Mouse (Mus musculus): ENCODE measurements around the gene Fancl. TPM values are rescaled to one million over a fixed set of nuclear protein-coding genes. Genes with fewer than 3 reads are reported as not detected.

The Fancl gene
- total and polyA plus RNA-seq, 3 experiments, result 35.3 to 71.9 (median 44.5) TPM

GRCm38 (mm10) chr11:26495951-26496350 lies 110.0 kb downstream of the Fancl start:
- H3K4me2 ChIP-seq (ENCODE audit: insufficient read depth, low read depth, poor library complexity, severe bottlenecking), result no peak overlapping the region
- no peak overlapping the region for H3K4me3 ChIP-seq (replicated peaks in 1 of 3; ENCODE audit: low read depth in 2 of 3, low read length in 2 of 3, poor library complexity in 1 of 3)
- peaks cover 6 to 60% of the 10 kb centered on the region in 2 experiments for H3K36me3 ChIP-seq (replicated peaks in 1 of 2; ENCODE audit: control insufficient read depth in 1 of 2, insufficient read depth in 1 of 2, low read length in 1 of 2)
- in situ Hi-C loops (cut with MboI; ENCODE audit: low pct_ligation_motif_present, low pct_unique_long_range_greater_than_20kb, low sequenced_read_pairs), result no loop called here
- H3K4me1 ChIP-seq (ENCODE audit: control insufficient read depth in 1 of 2, insufficient read depth in 2 of 2), result no peaks in the 10 kb centered on the region
- no peak for TF ChIP-seq POLR2A (IDR thresholded peaks at IDR 0.05; ENCODE audit: low read depth, low read length)
- no peak for TF ChIP-seq MYC (IDR thresholded peaks at IDR 0.05; ENCODE audit: low read depth, low read length)
- TF ChIP-seq MEF2A (IDR thresholded peaks at IDR 0.05; ENCODE audit: borderline replicate concordance, low read depth, low read length), result no peak
- no peak for TF ChIP-seq GABPA (IDR thresholded peaks at IDR 0.05; ENCODE audit: insufficient replicate concordance, low read depth, low read length)
- TF ChIP-seq ELF1 (IDR thresholded peaks at IDR 0.05; ENCODE audit: low read depth, low read length), result no peak
- TF ChIP-seq ZKSCAN1 (IDR thresholded peaks at IDR 0.05; ENCODE audit: borderline replicate concordance, low read depth, low read length), result no peak
- H3K27ac ChIP-seq (ENCODE audit: insufficient read depth, low read depth), result no peak overlapping the region
- DNase-seq (ENCODE audit: extremely low read depth), result no peak
- no peaks in the 10 kb centered on the region for H3K27me3 ChIP-seq (replicated peaks)
- no peak overlapping the region for H3K9ac ChIP-seq (ENCODE audit: insufficient read depth, low read depth)
- no peaks in the 10 kb centered on the region for H3K9me3 ChIP-seq (replicated peaks; ENCODE audit: low read length)
- dilution Hi-C loops (cut with MboI; ENCODE audit: extremely low pct_ligation_motif_present, extremely low pct_unique_long_range_greater_than_20kb, low sequenced_read_pairs), result no loop called here
- no peaks in the 10 kb centered on the region for H3K79me2 ChIP-seq (replicated peaks; ENCODE audit: control insufficient read depth, extremely low read depth, insufficient read depth, poor library complexity, severe bottlenecking)

- Histone ChIP-seq H3K36me3 (replicated peaks in 1 of 2; ENCODE audit: control insufficient read depth in 1 of 2, insufficient read depth in 1 of 2, low read length in 1 of 2) (peaks cover 6 to 49% of the 10 kb centered on the region in 2 experiments), H3K9me3 (replicated peaks; ENCODE audit: low read length) (peaks cover 3% of the 10 kb centered on the region), H3K4me3 (replicated peaks in 1 of 3; ENCODE audit: low read depth in 2 of 3, low read length in 2 of 3, poor library complexity in 1 of 3) (no peak overlapping the region), H3K9ac (ENCODE audit: insufficient read depth, low read depth) (no peak overlapping the region), H3K4me2 (ENCODE audit: insufficient read depth, low read depth, poor library complexity, severe bottlenecking) (no peak overlapping the region), H3K27me3 (replicated peaks) (no peaks in the 10 kb centered on the region), H3K27ac (ENCODE audit: insufficient read depth, low read depth) (no peak overlapping the region), H3K4me1 (ENCODE audit: control insufficient read depth in 1 of 2, insufficient read depth in 2 of 2) (no peaks in the 10 kb centered on the region), H3K79me2 (replicated peaks; ENCODE audit: control insufficient read depth, extremely low read depth, insufficient read depth, poor library complexity, severe bottlenecking) (no peaks in the 10 kb centered on the region)
- TF ChIP-seq CTCF (conservative IDR thresholded peaks at IDR 0.05 in 1 of 2, IDR thresholded peaks at IDR 0.05 in 1 of 2; ENCODE audit: low read depth in 2 of 2, low read length in 2 of 2) (peak in 1 of 2 experiments; percentile 27; a peak in 2 of 4 replicates), ZNF384 (IDR thresholded peaks at IDR 0.05; ENCODE audit: low read depth, low read length) (no peak), RAD21 (IDR thresholded peaks at IDR 0.05; ENCODE audit: low read depth, low read length) (peak; percentile 5), KAT2A (IDR thresholded peaks at IDR 0.05; ENCODE audit: insufficient replicate concordance, low read length) (no peak), GABPA (IDR thresholded peaks at IDR 0.05; ENCODE audit: insufficient replicate concordance, low read depth, low read length) (no peak)
- DNase-seq (ENCODE audit: extremely low read depth), result no peak
- in situ Hi-C loops (cut with MboI; ENCODE audit: low pct_ligation_motif_present, low pct_unique_long_range_greater_than_20kb, low sequenced_read_pairs), result no loop called here
- dilution Hi-C loops (cut with MboI; ENCODE audit: extremely low pct_ligation_motif_present, extremely low pct_unique_long_range_greater_than_20kb, low sequenced_read_pairs), result no loop called here
Measured at GRCm38 (mm10) chr11:26513683-26514082, 127.7 kb downstream of the Fancl start.

GRCm38 (mm10) chr11:26516086-26516485 lies 130.2 kb downstream of the Fancl start:
- Histone ChIP-seq H3K9me3 (replicated peaks; ENCODE audit: low read length) (no peaks in the 10 kb centered on the region), H3K4me1 (ENCODE audit: control insufficient read depth in 1 of 2, insufficient read depth in 2 of 2) (peaks cover 0 to 2% of the 10 kb centered on the region in 2 experiments; a peak in 1 of 4 replicates), H3K27me3 (replicated peaks) (no peaks in the 10 kb centered on the region), H3K4me3 (replicated peaks in 1 of 3; ENCODE audit: low read depth in 2 of 3, low read length in 2 of 3, poor library complexity in 1 of 3) (no peak overlapping the region), H3K27ac (ENCODE audit: insufficient read depth, low read depth) (no peak overlapping the region), H3K79me2 (replicated peaks; ENCODE audit: control insufficient read depth, extremely low read depth, insufficient read depth, poor library complexity, severe bottlenecking) (no peaks in the 10 kb centered on the region), H3K4me2 (ENCODE audit: insufficient read depth, low read depth, poor library complexity, severe bottlenecking) (no peak overlapping the region), H3K9ac (ENCODE audit: insufficient read depth, low read depth) (no peak overlapping the region), H3K36me3 (replicated peaks in 1 of 2; ENCODE audit: control insufficient read depth in 1 of 2, insufficient read depth in 1 of 2, low read length in 1 of 2) (peaks cover 0 to 44% of the 10 kb centered on the region in 2 experiments)
- dilution Hi-C loops (cut with MboI; ENCODE audit: extremely low pct_ligation_motif_present, extremely low pct_unique_long_range_greater_than_20kb, low sequenced_read_pairs), result no loop called here
- in situ Hi-C loops (cut with MboI; ENCODE audit: low pct_ligation_motif_present, low pct_unique_long_range_greater_than_20kb, low sequenced_read_pairs), result no loop called here
- TF ChIP-seq MXI1 (IDR thresholded peaks at IDR 0.05; ENCODE audit: low read depth, low read length) (no peak), KAT2A (IDR thresholded peaks at IDR 0.05; ENCODE audit: insufficient replicate concordance, low read length) (no peak), E2F4 (IDR thresholded peaks at IDR 0.05; ENCODE audit: insufficient replicate concordance, low read depth, low read length) (no peak), UBTF (IDR thresholded peaks at IDR 0.05; ENCODE audit: low read depth, low read length) (no peak), NELFE (IDR thresholded peaks at IDR 0.05; ENCODE audit: low read depth, low read length) (no peak), POLR2AphosphoS2 (IDR thresholded peaks at IDR 0.05; ENCODE audit: low read depth, low read length) (no peak), TBP (conservative IDR thresholded peaks at IDR 0.05; ENCODE audit: low read depth, low read length) (no peak), ELF1 (IDR thresholded peaks at IDR 0.05; ENCODE audit: low read depth, low read length) (no peak), JUN (IDR thresholded peaks at IDR 0.05; ENCODE audit: insufficient read depth, low read depth, low read length) (no peak), JUND (conservative IDR thresholded peaks at IDR 0.05; ENCODE audit: low read depth, low read length) (no peak), ZKSCAN1 (IDR thresholded peaks at IDR 0.05; ENCODE audit: borderline replicate concordance, low read depth, low read length) (no peak), EP300 (IDR thresholded peaks at IDR 0.05; ENCODE audit: low read length) (no peak), SMC3 (IDR thresholded peaks at IDR 0.05; ENCODE audit: low read depth, low read length) (no peak), RCOR1 (conservative IDR thresholded peaks at IDR 0.05; ENCODE audit: low read depth, low read length) (no peak), ZMIZ1 (IDR thresholded peaks at IDR 0.05; ENCODE audit: low read depth, low read length) (no peak), USF1 (IDR thresholded peaks at IDR 0.05; ENCODE audit: low read depth, low read length) (no peak), TCF12 (IDR thresholded peaks at IDR 0.05; ENCODE audit: low read depth, low read length) (no peak), MEF2A (IDR thresholded peaks at IDR 0.05; ENCODE audit: borderline replicate concordance, low read depth, low read length) (no peak)
- no peak for DNase-seq (ENCODE audit: extremely low read depth)
